Mouse (Mus musculus) heart, postnatal 25 days (tissue): ENCODE measurements around the gene Tmem234. TPM values are rescaled to one million over a fixed set of nuclear protein-coding genes. Genes with fewer than 3 reads are reported as not detected.

ENCODE experiments used
- DNase-seq: peaks from one replicate; pipeline ENCODE4 v3.0.0; 2022; ENCODE audit warnings: low spot score
- intact Hi-C: fragments of 180-260 bp; cut with DNase I; formaldehyde crosslinking; loops from one replicate; pipeline ENCODE4 v1.15.1; 2025
- total RNA-seq, 2 experiments: library from RNA; stranded (reverse); gene quantifications; 2 replicates each; pipeline ENCODE4 v1.2.3; 2021

The Tmem234 gene
- total RNA-seq, 2 experiments from 2014 or later, result 38.5 to 42.3 TPM

DNA sequence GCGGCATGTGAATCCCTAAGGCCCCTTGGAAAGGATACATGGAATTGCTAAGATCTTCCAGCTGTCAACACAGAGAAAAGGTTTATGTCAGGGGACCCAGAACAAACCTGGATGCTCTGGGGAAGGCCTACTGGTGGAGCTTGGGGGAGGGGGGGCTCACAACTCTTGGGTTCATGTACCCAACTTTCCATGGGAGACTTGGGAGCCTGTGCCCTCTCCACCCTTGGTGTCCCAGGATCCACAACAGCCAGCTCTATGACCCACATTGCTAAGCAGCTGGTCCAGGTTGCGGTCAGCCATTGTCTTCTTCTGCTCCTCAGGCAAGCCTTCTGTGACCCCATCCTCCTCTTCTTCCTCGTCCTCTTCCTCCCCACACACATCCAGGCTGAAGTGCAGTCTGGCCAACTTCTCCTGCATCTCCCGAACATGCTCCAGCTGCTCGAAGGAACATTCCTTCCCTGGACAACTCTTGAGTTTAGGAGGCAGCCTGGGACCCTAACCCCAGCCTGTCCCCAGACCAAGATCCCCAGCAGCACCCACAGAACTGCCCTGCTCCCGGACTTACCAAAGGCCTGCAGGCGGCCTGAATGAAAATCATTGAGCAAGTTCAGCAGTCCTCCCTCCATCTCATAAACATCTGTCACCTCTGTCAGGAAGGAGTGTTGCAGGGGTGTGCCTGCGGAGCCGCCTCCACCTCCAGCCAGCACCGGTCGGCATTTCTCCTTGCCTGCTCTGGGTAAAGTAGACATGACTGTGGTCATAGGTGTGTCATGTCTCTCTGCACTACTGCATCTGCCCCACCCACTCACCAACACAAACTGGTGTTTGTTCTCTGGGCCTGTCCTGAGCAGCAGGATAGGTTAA is 20.2 kb downstream of the Tmem234 start:
- no peak for DNase-seq
- intact Hi-C loops, result no loop called here

GRCm38 (mm10) chr4:129621283-129621841 is 20.9 kb downstream of the Tmem234 start:
- DNase-seq, result peak; percentile 61
- intact Hi-C loops, result no loop called here

- no peak for DNase-seq
- intact Hi-C loops, result no loop called here
These were observed 21.8 kb downstream of the Tmem234 start for GRCm38 (mm10) chr4:129622120-129622802.

DNA sequence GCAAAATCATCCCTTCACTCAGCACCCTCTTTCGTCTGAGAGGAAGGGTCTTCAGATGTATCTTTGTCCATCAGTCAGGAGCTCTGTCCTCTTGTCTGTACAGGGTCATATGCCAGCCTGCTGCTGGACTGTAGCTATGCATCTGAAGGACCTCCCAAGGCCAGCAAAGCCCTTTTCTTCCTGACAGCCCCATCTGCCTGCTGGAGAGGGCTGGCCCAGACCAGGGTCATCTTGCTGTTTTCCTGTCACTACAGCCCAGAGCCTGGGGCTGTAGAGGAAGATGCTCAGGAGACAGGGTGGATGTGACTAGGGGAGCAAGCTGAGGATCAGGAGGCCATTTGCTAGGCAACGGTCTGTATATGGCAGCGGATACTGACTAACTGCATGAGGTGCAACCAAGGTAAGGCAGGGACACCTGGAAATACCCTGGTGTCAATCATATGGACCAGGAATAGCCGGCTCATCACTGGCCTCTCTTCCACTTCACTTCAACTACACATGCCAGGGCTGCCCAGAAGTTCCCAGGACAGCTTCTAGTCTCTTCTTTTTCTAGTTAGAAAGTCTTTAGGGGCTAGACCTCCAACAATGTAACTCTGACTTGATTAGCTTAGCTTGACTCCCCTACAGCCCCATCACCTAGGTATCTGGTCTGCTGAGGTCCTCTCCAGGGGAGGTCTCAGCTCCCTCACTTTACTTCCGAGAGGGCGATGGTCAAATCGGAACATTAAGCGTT is 22.5 kb downstream of the Tmem234 start:
- intact Hi-C loops, result no loop called here
- DNase-seq, result no peak

GRCm38 (mm10) chr4:129623681-129624091 is 23.2 kb downstream of the Tmem234 start, which contains the start of gene Ccdc28b:
Ccdc28b (minus strand) TSS chr4:129623947.
- intact Hi-C loops, result loop anchor here (2.0 kb wide), 1 partner anchor 15 kb away; no protein-coding TSS in a partner anchor
- DNase-seq, result no peak

- intact Hi-C loops, result loop anchor here (2.0 kb wide), 1 partner anchor 14 kb away; no protein-coding TSS in a partner anchor
- DNase-seq, result peak; percentile 83
These were observed 24.0 kb downstream of the Tmem234 start for GRCm38 (mm10) chr4:129624281-129625028.

DNA sequence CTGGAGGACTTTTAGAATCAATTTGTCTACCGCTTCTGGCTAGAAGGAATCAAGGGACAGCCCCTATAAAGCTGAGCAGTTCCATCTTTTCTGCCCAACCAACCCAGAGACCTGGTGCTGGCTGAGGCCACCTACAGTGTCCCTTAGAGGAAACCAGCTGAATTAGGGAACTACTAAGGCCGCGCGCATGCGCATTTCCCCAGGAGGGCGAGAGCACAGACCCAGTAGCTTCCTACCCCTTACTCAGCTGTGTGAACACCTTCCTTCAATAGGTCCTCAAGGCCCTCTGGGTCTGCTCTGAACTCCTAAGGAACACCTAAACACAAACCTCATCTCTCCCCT is 24.5 kb downstream of the Tmem234 start:
- intact Hi-C loops, result loop anchor here (2.0 kb wide), 1 partner anchor 14 kb away; no protein-coding TSS in a partner anchor

GRCm38 (mm10) chr4:129625496-129625895 is 25.0 kb downstream of the Tmem234 start:
- no peak for DNase-seq
- intact Hi-C loops, result loop anchor here (2.0 kb wide), 1 partner anchor 13 kb away; no protein-coding TSS in a partner anchor

More for the DNA sequence above, 24.5 kb downstream of the Tmem234 start:
- no peak for DNase-seq

DNA sequence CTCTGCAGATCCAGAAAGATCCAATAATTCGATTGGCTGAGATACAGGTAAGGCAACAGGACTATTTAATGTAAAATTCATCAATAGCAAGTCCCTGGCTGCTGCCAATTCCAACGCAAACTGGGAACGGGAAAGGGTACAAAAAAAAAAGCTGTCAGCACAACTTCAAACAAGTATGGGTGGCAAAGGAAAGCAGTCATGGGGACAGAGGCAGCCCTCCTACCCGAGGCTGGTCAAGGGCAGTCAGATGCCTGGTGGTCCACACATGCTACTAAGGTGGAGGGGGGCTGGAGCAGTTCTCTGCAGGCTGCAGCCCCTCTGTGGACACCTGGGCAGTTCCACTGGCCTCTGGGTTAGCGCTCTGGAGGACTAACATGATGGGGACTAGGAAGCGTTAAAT is 25.6 kb downstream of the Tmem234 start:
- no peak for DNase-seq
- intact Hi-C loops, result no loop called here

DNA sequence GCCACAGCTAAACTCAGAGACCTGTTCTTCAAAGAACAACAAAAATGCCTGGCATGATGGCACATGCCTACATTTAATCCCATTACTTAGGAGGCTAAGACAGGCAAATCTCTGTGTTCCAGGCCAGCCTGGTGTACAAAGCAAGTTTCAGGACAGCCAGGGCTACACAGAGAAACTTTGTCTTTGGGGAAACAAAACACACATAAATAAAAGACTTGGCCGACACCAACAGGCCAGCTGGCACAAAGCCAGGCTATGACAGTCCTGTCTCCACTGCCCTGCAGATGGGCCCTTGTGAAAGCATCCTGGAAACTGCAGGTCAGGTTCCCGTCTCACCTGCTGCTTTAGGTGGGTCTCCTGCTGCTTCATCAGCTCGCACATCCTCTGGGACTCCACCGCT is 30.5 kb downstream of the Tmem234 start:
- no peak for DNase-seq

GRCm38 (mm10) chr4:129631867-129632266 is 31.4 kb downstream of the Tmem234 start:
- intact Hi-C loops, result no loop called here
- DNase-seq, result no peak

More for the DNA sequence above, 30.5 kb downstream of the Tmem234 start:
- intact Hi-C loops, result no loop called here

- intact Hi-C loops, result no loop called here
- no peak for DNase-seq
These were observed 33.4 kb downstream of the Tmem234 start for GRCm38 (mm10) chr4:129633852-129634251.

- no peak for DNase-seq
- intact Hi-C loops, result loop anchor here (2.0 kb wide), 1 partner anchor 14 kb away; no protein-coding TSS in a partner anchor
These were observed 38.8 kb downstream of the Tmem234 start for GRCm38 (mm10) chr4:129639221-129639620.

GRCm38 (mm10) chr4:129640101-129640637 is 39.7 kb downstream of the Tmem234 start:
- DNase-seq, result no peak
- intact Hi-C loops, result loop anchor here (2.0 kb wide), 1 partner anchor 39 kb away; the partner anchor contains the start of genes Eif3i and Tmem234

- intact Hi-C loops, result loop anchor here (2.0 kb wide), 1 partner anchor 40 kb away; the partner anchor contains the start of genes Eif3i and Tmem234
- peak; percentile 94 for DNase-seq
These were observed 40.4 kb downstream of the Tmem234 start, which contains the start of gene Txlna for GRCm38 (mm10) chr4:129640638-129641467. Txlna (minus strand) TSS chr4:129641065.

- intact Hi-C loops, result loop anchor here (2.0 kb wide), 1 partner anchor 41 kb away; the partner anchor contains the start of genes Eif3i and Tmem234
- DNase-seq, result no peak
These were observed 41.3 kb downstream of the Tmem234 start for GRCm38 (mm10) chr4:129641756-129642155.

- intact Hi-C loops, result no loop called here
- DNase-seq, result no peak
These were observed 44.7 kb downstream of the Tmem234 start for GRCm38 (mm10) chr4:129645204-129645603.

GRCm38 (mm10) chr4:129648656-129649055 is 48.2 kb downstream of the Tmem234 start:
- intact Hi-C loops, result no loop called here
- DNase-seq, result no peak
